Mouse (Mus musculus) c-Kit-positive CD71-positive TER-119-positive erythroid progenitor cells, embryonic 14.5 days (primary cell): ENCODE measurements around the gene Krt23.

ENCODE experiments used
- DNase-seq: peaks from one replicate; pipeline ENCODE4 v3.0.0-alpha.2; 2013; ENCODE audit warnings: low spot score

Gene Krt23

DNA sequence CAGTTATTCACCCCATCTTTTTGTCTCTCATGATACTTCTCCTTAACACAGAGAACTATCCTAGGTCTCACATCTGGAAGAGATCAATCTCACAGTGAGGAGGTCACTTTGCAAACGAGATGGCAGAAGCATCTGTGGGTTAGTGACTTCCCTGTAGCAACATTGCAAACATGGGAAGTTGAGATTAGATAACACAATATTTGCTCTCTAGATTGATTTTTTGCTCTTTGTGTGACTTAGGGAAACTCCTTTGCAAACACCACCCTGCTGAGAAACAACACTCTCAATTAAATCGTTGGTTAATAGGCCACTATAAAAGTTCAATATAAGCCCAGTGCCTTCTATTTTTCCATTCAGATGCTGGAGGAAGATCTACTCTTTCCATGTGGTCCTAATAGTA, 44.2 kb downstream of the Krt23 start:
- DNase-seq, result no peak

- DNase-seq, result no peak
Measured at GRCm38 (mm10) chr11:99441220-99441619, 51.7 kb downstream of the Krt23 start.

GRCm38 (mm10) chr11:99439465-99439864, 53.5 kb downstream of the Krt23 start:
- no peak for DNase-seq

- DNase-seq, result no peak
Measured at GRCm38 (mm10) chr11:99437972-99438371, 55.0 kb downstream of the Krt23 start, which contains the start of gene Krt20. Gene Krt20, minus strand, starts transcription at chr11:99438150.

DNA sequence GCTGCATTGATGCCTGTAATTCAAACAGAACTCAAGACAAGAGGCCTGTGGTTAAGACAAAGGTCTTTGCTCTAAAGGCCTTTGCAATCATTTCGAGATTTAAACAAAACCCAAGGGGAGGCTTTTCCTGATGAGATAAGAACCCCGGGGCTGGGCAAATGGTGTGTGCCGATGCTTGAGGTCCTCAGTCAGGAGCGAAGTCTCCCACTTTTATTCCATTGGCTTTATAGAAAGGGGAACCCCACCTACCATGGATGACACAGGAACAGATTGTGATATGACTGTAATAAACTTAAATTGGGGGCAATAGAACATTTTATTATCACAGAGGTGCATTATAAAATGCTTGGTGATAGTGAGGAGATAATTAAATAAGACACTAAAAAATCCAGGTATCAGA, 56.3 kb downstream of the Krt23 start:
- DNase-seq, result no peak

GRCm38 (mm10) chr11:99430670-99431069, 62.3 kb downstream of the Krt23 start:
- DNase-seq, result no peak
